In the genomic region with DNA sequence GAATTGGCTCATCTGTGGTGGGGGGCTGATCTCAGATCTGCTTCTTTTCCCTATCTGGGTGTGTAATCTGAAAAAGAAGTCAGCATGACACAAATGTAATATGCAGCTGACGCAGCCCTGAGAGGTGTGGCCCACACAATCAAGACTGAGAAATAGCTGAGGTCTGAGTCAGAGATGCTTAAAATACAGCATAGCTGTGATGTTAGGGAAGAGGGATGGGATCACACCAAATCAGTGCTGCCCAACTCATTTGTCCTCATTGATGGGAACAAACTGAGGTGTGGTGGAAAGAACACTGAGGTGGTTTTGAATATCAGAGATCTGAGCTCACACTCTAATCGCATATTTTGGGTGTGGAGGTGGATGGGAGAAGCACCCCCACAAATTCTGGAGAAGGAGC, we compare ENCODE assay signal across 20 mouse cellular contexts. TPM values are rescaled to one million over a fixed set of nuclear protein-coding genes. Genes with fewer than 3 reads are reported as not detected.
A peak's percentile ranks its signal among the peaks of the same experiment; 100 is the strongest.
DNase-seq lines count a peak whose midpoint lies in the region; ATAC-seq and TF ChIP-seq lines count a peak whose summit lies in the region.
"Had no signal": no experiment of that assay in that cellular context is flagged by ENCODE, and none has a peak within 500 bp of the region (broad histone marks: within the 10 kb centered on the region; RNA-seq: fewer than 3 reads in every experiment).

No protein-coding gene starts in this region.

- 0 out of 2 replicates have a peak, but pooled peaks have one; percentile 42 for ATAC-seq in heart, embryonic 11.5 days (replicated peaks; ENCODE audit: insufficient number of reproducible peaks, low FRiP score, low TSS enrichment)
- ATAC-seq: midbrain, embryonic 15.5 days had no signal

- H3K36me3 ChIP-seq in heart, embryonic 11.5 days (ENCODE audit: control insufficient read depth, insufficient read depth, low read length): no peaks in the 10 kb centered on the region
- H3K36me3 ChIP-seq in C2C12 (ENCODE audit: control insufficient read depth, insufficient read depth): no peaks in the 10 kb centered on the region
- H3K36me3 ChIP-seq: embryonic facial prominence, embryonic 13.5 days; heart, embryonic 15.5 days; hindbrain, embryonic 13.5 days; liver, embryonic 15.5 days; midbrain, embryonic 15.5 days had no signal

- TF ChIP-seq CTCF in C2C12 (IDR thresholded peaks at IDR 0.05; ENCODE audit: control insufficient read depth, insufficient read depth, insufficient read length): no peak
- TF ChIP-seq CTCF in olfactory bulb, adult 2 months (IDR thresholded peaks at IDR 0.05; ENCODE audit: insufficient read depth, low read depth, low read length): no peak

- no peaks in the 10 kb centered on the region for H3K79me2 ChIP-seq in C2C12 (ENCODE audit: control insufficient read depth, insufficient read depth)

- H3K4me3 ChIP-seq in heart, embryonic 11.5 days (ENCODE audit: low read depth, low read length): no peak overlapping the region
- H3K4me3 ChIP-seq in C2C12 (ENCODE audit: insufficient read depth, poor library complexity, severe bottlenecking): no peak overlapping the region
- no peak overlapping the region for H3K4me3 ChIP-seq in olfactory bulb, adult 2 months (ENCODE audit: insufficient read depth, low read depth, low read length)
- H3K4me3 ChIP-seq: embryonic facial prominence, embryonic 13.5 days; heart, embryonic 15.5 days; hindbrain, embryonic 13.5 days; liver, embryonic 15.5 days; megakaryocyte, embryonic 14.5 days; midbrain, embryonic 15.5 days had no signal

- H3K9ac ChIP-seq in heart, embryonic 11.5 days (ENCODE audit: low read depth, low read length): no peak overlapping the region
- H3K9ac ChIP-seq: embryonic facial prominence, embryonic 13.5 days; heart, embryonic 15.5 days; hindbrain, embryonic 13.5 days; liver, embryonic 15.5 days; midbrain, embryonic 15.5 days had no signal

- intact Hi-C loops in heart, postnatal 36 days (cut with DNase I): no loop called here

- no peak overlapping the region for H3ac ChIP-seq in C2C12 (ENCODE audit: control insufficient read depth, insufficient read length, low read depth)

- H3K4me2 ChIP-seq in heart, embryonic 11.5 days: no peak overlapping the region
- H3K4me2 ChIP-seq: embryonic facial prominence, embryonic 13.5 days; heart, embryonic 15.5 days; hindbrain, embryonic 13.5 days; liver, embryonic 15.5 days; midbrain, embryonic 15.5 days had no signal

- peaks cover 9% of the 10 kb centered on the region for H3K4me1 ChIP-seq in heart, embryonic 11.5 days (ENCODE audit: control insufficient read depth, insufficient read depth, low read length)
- no peaks in the 10 kb centered on the region for H3K4me1 ChIP-seq in olfactory bulb, adult 2 months (ENCODE audit: control insufficient read depth, insufficient read depth, low read length)
- H3K4me1 ChIP-seq: embryonic facial prominence, embryonic 13.5 days; hindbrain, embryonic 13.5 days; liver, embryonic 15.5 days; megakaryocyte, embryonic 14.5 days; midbrain, embryonic 15.5 days had no signal

- 61% methylated on average over 2 of the region's 2 CpGs for WGBS in heart, embryonic 11.5 days (ENCODE audit: insufficient replicate concordance)
- WGBS in olfactory bulb, adult 2 months: 58% methylated on average over 2 of the region's 2 CpGs

- H3K9me3 ChIP-seq in heart, embryonic 11.5 days (replicated peaks; ENCODE audit: control insufficient read depth, low read length): no peaks in the 10 kb centered on the region
- H3K9me3 ChIP-seq: embryonic facial prominence, embryonic 13.5 days; heart, embryonic 15.5 days; hindbrain, embryonic 13.5 days; liver, embryonic 15.5 days; megakaryocyte, embryonic 14.5 days; midbrain, embryonic 15.5 days had no signal

- no peak for TF ChIP-seq POLR2A in olfactory bulb, adult 2 months (IDR thresholded peaks at IDR 0.05; ENCODE audit: insufficient read depth, low read depth, low read length)

- H3K27ac ChIP-seq in heart, embryonic 11.5 days (ENCODE audit: low read depth, low read length): no peak overlapping the region
- H3K27ac ChIP-seq in olfactory bulb, adult 2 months (ENCODE audit: insufficient read depth, low read depth, low read length): peak overlapping the region; percentile 8
- H3K27ac ChIP-seq: embryonic facial prominence, embryonic 13.5 days; heart, embryonic 15.5 days; hindbrain, embryonic 13.5 days; liver, embryonic 15.5 days; midbrain, embryonic 15.5 days had no signal

- no peaks in the 10 kb centered on the region for H3K79me3 ChIP-seq in C2C12 (ENCODE audit: low read depth)

- no peak for DNase-seq in heart, postnatal 36 days
- peak; percentile 42 for DNase-seq in 3134 (ENCODE audit: extremely low read depth, insufficient read length, low spot score)
- no peak for DNase-seq in urinary bladder, postnatal 36 days (ENCODE audit: low spot score in 2 of 2)
- DNase-seq in cerebellum, adult 9-11 months: no peak
- DNase-seq: adrenal gland, adult 8-10 months; cerebellum, adult 18-20 months; lung, postnatal 14 days; thymus, adult 2 months had no signal

- H3K27me3 ChIP-seq in heart, embryonic 11.5 days (ENCODE audit: control insufficient read depth, insufficient read depth, low read length): no peaks in the 10 kb centered on the region
- no peaks in the 10 kb centered on the region for H3K27me3 ChIP-seq in C2C12 (ENCODE audit: control insufficient read depth, insufficient read depth, insufficient read length)
- H3K27me3 ChIP-seq: CH12.LX; embryonic facial prominence, embryonic 13.5 days; heart, embryonic 15.5 days; hindbrain, embryonic 13.5 days; liver, embryonic 15.5 days; megakaryocyte, embryonic 14.5 days; midbrain, embryonic 15.5 days had no signal

TF ChIP-seq in C2C12, 6 proteins besides CTCF, POLR2A, EP300 and RAD21:
- no peak for TF ChIP-seq MYOG (IDR thresholded peaks at IDR 0.05; ENCODE audit: control insufficient read depth, extremely low read depth, insufficient read length)
- no peak for TF ChIP-seq MAX (IDR thresholded peaks at IDR 0.05)
- TF ChIP-seq FOSL1 (IDR thresholded peaks at IDR 0.05; ENCODE audit: insufficient read depth, low read length, poor library complexity, severe bottlenecking): no peak
- peak; percentile 82 for TF ChIP-seq MYOD1 (IDR thresholded peaks at IDR 0.05; ENCODE audit: control insufficient read depth, insufficient read length, low read depth)
- no peak for TF ChIP-seq USF1 (IDR thresholded peaks at IDR 0.05; ENCODE audit: low read depth)
- no peak for TF ChIP-seq CEBPB (IDR thresholded peaks at IDR 0.05; ENCODE audit: low read depth)

RNA-seq across cellular contexts. Expression of a gene that starts 14.0 kb away (rescaled TPM):
- 34.7 and 38.8 TPM in 2 replicates for polyA plus RNA-seq in heart, embryonic 11.5 days (2014; fragmentation: Nextera tagmentation; extraction: Ambion mirVana)
- 10 to 100 TPM; 26.8 to 27.2 TPM for total RNA-seq in heart, postnatal 36 days (2021)
- polyA plus RNA-seq in C2C12 (2012; fragmentation: generic; extraction: Trizol): 110 TPM
- polyA plus RNA-seq in olfactory bulb, adult 2 months (2012; ENCODE audit: insufficient read depth, insufficient read length, low replicate concordance, missing spikeins): not detected in 2 replicates
- total RNA-seq: common myeloid progenitor, adult 5-6 weeks; granulocyte monocyte progenitor cell, adult 5-6 weeks had no signal
